Mouse (Mus musculus) neutrophil, adult 5-6 weeks (primary cell): ENCODE data around the gene Sugt1. TPM values are rescaled to one million over a fixed set of nuclear protein-coding genes. Genes with fewer than 3 reads are reported as not detected.

ENCODE experiments used
- ATAC-seq: fragments of 151-379, 151-347 bp; 2 replicates; pipeline ENCODE4 v1.8.0; 2017; ENCODE audit warnings: mild to moderate bottlenecking, moderate TSS enrichment; ENCODE audit not compliant: insufficient number of reproducible peaks, poor library complexity, low FRiP score, severe bottlenecking; ENCODE audit errors: extremely low read depth
- total RNA-seq: library from RNA; stranded (forward); fragments of 200-1000 nt; gene quantifications from 2 replicates; pipeline ENCODE4 v1.2.3, GENCODE M21; 2017

The Sugt1 gene
- 48.2 and 101 TPM in 2 replicates for total RNA-seq

DNA sequence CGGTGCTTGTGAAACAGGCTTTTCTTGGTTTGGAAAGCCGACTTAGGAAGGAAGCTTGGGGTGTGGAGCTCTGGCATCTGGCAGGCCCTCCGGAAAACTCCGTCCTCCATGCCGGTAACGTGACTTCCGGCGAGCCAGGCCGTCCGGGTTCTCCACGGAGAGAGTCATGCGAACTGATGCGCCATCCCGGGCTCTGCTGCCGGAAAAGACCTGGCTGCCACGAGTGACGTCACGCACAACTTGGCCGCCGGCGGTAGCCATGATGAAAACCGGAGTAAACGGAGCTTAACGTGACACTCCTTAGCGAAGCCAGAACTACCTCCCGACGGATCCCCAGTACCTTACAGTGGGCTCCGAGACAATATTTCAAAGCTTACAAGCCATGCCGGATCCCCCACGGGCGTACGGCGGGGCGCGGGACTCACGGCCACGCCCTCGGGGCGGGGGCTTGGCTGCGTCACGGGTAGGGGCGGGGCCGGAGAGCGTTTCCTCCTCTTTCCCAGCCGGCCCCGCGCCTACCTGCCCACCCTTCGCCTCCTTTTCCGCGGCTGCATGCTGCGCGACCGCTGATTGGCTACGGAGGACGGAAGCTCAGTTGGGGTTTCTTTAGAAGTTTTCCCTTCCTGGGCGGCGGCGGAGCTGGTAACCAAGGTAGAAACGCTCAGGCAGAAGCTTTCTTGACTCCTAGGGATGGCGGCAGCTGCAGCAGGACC, at the start of gene Sugt1:
Gene Sugt1 (plus strand): TSS at position 553 of the 713 bp plus-strand sequence.
- ATAC-seq: peak; percentile 96

DNA sequence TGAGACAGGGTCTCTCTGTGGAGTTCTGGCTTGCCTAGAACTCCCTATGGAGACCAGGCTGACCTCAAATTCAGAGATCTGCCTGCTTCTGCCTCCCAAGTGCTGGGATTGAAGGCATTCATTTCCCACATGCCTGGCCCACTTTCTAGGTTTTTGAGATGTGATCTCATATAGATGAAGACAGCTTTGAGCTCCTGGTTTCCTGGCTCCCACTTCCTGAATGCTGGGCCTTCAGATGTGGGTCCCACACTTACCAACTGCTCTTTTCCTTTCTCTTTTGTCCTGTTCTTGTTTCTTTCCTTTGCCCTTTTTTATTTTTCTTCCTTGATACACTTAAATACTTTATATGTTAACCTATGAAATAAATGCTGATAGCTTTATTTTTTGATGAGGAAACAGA, 49.6 kb upstream of the Sugt1 start:
- no peak for ATAC-seq

DNA sequence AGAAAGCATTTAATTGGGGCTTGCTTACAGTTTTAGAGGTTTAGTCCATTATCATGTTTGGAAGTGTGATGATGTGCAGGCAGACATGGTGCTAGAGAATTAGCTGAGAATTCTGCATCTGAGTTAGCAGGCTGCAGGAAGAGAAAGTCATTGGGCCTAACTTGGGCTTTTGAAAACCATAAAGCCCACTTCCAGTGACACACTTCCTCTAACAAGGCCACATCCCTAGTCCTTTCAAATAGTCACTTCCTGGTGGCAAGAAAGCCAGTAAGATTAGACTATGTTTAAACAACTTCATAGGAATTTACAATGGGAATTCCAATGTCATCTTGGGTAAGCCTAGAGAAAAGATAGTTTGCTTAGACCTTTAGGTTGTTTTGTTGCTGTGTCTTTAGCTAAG, 45.9 kb upstream of the Sugt1 start:
- ATAC-seq: no peak

DNA sequence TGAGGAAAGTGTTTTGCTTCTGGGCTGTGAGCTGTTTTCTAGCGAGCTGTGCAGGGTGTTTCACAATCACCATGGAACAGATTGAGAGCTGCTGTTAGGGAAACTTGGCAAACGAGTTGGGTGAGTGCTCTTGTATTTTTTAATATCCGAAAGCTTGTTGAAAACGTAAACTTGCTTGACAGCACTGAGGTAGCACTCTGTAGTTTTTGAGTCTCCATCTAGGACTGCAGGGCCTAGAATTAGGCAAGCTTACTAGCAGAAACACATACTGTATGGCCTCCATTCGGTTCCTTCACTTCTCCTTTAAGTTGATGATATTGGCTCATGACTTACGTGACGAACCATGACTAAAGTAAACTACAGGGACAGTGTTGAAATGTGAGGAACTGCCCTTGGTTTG, 38.1 kb upstream of the Sugt1 start:
- ATAC-seq: peak; percentile 96

DNA sequence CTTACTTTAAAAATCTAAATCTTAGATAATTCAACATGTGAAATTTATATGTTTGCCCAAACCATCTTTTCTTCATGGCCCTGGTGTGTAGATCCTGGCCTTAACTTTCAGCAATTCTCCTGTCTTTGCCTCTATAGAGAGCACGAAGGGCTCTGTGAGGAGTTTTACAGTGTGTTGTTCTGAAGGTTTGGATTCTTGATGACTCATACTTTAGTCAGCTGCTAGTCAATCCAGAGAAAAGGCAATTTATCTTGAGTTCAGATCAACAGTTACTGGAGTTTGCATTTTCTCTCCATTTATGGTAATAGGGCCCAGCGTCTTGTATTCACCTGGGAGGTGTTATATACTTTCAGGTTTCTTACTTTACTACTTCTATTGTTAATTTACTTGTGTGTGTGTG, 35.6 kb upstream of the Sugt1 start:
- no peak for ATAC-seq

DNA sequence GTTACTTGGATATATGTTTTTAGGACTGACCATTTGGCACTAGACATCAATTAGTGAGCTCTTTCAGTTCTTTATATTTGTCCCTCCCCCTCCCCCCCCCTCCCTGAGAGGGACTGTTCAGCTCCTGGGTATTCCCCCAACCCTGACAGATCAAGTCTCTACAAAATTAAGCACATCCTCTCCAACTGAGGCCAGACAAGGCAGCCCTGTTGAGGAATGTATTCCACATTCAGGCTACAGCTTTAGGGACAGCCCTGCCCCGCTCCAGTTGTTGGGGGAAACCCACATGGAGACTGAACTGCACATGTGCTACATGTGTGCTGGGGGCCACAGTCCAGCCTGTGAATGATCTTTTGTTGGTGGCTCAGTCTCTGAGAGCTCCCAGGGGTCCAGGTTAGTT, 34.6 kb upstream of the Sugt1 start:
- ATAC-seq: no peak

DNA sequence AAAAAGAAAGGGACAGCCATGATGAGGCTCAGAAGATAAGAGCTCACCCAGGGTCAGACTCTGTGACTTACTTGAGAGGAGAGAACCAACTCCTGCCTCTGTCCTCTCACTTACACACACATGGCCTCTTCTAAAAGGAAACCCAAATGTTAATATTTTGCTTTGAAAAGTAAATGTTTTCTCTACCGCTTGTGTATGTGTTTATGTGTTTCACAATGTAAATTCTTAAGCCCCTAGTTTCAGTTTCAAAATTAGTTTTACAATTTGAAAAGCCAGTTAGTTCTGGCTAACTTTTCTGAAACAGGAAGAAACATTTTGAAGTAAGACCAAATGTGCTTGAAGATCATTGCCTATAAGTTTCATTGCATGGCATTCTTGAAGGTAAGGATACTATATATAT, 29.7 kb upstream of the Sugt1 start:
- no peak for ATAC-seq

DNA sequence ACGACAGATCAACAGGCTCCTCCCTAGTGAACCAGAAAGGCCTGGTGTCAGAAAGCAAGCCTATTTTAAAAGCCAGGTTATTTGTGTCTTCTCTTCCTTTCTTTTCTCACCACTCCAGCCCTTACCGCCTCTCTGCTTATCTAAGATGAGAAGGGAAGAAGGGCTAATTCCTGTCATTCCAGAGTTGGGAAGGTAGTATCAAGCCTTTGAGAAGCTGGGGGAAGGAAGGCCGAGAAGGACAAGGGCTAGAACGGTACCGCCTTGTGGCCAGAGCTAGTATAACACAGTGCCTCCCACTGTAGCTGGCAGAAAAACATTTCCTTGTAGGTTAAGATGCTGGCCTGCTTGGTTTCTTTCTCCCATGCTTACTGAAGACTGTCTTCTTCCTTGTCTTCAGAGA, 24.7 kb upstream of the Sugt1 start:
- ATAC-seq: peak; percentile 79

DNA sequence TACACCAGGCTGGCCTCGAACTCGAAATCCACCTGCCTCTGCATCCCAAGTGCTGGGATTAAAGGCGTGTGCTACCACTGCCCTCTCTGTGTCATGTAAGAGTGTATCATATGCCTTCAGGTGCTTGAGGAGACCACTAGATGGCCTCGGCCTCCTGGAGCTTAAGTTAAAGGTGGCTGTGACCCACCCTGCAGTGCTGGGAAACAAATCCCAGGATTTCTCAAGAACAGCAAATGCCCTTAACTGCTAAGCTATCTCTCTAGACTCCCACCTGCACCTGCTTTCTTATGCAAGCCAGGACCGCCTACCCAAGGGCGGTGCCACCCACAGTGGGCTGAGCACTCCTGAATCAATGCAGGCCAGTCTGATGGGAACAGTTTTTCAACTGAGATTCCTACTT, 22.7 kb upstream of the Sugt1 start:
- ATAC-seq: no peak

DNA sequence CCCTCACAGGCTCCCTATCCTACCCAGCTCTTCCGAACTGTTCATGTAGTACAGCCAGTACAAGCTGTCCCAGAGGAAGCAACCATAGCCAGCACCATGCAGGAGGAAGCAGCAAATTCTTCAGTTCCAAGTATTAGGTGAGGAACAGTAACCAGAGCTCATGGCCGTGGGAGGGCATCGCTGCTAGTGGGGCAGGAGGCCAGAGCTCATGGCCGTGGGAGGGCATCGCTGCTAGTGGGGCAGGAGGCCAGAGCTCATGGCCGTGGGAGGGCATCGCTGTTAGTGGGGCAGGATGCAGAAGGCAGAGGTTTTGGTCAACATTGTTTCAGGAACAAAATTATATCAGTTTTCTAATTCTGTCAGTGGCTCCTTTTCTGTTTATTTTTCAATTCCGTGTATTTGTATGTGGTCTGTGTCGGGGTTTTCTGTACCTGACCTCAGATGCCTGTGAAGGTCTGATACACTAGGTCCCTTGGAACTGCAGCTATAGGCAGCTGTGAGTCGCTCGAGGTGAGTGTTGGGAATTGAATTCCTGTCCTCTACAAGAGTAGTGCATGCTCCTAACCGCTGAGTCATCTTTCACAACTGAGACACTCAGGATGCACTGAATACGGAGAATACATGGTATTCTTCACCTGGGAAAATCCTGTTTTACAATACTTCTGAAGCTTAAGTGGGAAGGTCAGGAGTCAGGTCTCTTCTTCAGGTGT, 13.9 kb upstream of the Sugt1 start:
- no peak for ATAC-seq

DNA sequence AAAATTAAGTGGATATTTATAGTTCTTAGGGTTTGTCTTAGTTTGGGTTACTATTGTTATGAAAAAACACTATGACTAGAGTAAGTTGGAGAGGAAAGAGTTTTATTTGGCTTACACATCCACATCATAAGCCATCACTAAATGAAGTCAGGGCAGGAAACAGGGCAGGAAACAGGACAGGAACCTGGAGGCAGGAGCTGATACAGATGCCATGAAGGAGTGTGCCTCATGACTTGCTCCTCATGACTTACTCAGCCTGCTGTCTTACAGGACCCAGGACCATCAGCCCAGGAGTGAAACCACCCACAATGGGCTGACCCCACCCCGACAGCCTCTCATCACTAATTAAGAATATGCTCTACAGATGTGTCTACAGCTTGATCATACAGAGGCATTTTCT, 13.1 kb upstream of the Sugt1 start:
- no peak for ATAC-seq

DNA sequence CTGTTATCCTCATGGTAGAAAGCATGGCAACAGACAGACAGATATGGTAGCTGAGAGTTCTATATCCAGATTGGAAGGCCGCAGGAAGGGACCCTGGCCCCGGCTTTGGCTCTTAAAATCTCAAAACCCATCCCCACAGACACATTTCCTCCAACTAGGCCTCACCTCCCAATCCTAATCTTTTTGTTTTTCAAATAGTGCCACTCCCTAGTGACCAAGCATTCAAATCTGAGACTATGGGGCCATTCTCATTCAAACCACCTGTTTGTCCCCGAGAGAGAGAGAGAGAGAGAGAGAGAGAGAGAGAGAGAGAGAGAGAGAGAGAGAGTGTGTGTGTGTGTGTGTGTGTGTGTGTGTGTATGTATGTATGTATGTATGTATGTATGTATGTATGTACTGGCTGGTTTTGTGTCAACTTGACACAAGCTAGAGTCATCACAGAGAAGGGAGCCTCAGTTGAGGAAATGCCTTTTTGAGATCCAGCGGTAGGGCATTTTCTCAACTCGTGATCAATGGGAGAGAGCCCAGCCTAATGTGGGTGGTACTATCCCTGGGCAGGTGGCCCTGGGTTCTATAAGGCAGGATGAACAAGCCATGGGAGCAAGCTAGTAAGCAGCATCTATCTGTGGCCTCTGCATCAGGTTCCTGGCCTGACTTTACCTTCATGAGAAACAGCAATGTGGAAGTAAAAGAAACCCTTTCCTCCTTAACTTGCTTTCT, 3.8 kb upstream of the Sugt1 start:
- ATAC-seq: no peak

DNA sequence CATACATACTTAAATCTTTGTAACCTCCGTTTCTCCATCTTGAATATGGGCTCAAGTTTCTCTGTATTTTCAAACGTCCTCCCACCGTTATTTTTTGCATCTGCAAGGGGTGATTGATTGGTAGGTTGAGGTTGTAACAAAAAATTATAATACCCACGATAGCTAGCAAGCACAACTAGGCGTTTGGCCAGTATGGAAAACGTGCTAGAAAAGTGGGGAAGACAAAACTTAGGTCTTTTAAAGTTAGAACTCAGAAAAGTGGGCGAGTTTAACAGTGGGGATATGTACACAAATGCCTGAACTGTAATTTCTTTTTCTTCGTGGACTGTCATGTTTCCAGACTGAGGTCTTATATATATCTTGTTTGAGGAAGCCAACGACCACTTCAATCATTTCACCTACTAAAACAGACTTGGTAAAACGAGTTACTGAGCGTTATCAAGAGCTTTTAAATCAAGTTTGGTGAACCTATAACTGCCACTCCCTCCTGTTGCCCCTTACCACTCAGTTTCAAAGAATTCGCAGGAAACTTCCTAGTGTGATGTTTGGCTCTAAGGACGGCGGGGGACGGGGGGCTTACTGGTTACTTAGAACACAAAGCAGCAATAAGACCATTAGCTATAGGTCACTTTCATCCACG, 872 bp upstream of the Sugt1 start:
- no peak for ATAC-seq

DNA sequence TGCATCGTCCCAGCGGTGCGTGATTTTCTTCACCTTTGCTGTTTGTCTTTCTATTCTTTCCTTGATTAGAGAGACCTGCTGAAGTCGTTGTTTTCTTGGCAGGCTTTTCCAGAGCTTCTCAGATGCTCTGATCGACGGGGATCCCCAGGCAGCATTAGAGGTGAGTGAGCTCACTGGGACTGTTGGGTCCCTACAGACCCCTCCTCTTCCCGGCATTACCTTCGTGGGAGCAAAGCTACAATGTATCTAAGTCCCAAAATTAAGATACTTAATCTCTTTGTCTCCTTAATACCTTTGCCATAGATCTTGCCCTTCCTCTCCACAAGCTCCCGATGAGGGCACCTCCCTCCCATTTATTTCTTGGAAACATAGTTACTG, 350 bp downstream of the Sugt1 start:
- ATAC-seq: no peak

DNA sequence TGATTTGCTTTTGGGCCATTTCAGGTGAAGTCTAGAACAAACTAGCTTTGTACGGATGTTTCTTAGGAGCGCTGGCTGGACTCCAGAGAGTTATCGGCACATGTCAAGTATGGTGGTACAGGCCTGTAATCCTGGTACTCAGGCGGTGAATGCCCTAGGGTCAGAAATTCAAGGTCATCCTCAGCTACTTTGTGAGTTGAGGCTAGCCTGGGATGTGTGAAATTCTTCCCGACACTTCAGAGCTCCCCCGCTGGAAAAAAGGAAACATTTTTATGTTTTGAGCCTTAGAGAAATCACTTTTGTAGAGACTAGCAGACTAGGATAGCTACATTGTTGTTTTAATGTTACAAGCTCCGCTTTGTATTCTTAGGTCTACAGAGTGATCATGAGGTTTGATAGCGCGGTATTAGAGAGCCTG, 1.1 kb downstream of the Sugt1 start:
- ATAC-seq: no peak

DNA sequence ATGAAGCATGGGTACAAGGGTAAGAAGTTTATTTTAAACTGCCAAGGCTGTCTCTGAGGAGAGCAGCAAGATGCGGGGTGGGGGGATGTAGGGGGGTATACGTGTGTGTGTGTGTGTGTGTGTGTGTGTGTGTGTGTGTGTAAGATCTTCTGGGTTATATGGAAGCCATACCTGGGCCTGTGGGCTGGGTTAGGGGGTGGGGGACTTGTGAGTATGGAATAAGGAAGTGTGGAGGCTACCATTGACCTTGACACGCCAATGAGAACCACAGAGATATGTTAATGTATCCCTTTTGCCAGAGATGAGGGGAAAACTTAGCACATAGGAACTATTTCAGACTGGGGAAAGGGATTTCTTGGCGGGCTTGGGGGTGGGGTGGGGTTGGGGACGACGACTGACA, 1.9 kb downstream of the Sugt1 start:
- ATAC-seq: no peak

DNA sequence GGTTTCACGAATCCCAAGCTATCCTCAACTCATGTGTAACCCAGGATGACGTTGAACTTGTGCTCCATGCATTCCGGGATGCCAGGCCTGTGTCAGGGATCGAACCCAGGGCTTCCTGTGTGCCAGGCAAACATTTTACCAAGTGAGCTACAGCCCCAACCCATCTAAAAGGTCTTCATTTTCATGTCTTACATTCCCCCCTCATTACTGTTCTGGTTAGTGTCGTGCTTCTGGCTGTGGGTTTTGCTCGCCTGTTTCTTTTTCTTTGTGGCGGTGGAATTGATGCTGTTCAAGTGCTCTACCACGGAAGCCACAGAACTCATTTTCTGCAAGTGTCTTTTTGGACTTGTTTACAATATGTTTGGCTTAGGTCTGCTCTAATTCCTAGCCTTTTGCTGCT, 3.4 kb downstream of the Sugt1 start:
- no peak for ATAC-seq

DNA sequence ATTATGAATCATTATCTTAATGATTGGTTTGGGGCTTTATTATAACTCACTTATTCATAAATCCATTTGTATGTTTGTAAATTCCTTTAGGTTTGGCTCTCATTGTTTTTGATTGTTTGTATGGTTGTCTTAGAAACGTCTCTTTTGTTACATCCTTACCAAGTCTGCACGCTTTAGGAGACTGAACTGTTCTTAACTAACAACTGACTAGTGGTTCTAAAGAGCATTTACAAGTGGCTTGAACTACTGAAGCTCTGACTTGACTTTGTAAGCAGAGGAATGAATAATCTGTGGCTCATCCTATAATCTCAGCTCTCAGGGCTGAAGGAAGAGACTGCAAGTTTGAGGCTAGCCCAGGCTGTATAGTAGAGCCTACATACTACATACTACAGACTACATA, 4.1 kb downstream of the Sugt1 start:
- no peak for ATAC-seq

DNA sequence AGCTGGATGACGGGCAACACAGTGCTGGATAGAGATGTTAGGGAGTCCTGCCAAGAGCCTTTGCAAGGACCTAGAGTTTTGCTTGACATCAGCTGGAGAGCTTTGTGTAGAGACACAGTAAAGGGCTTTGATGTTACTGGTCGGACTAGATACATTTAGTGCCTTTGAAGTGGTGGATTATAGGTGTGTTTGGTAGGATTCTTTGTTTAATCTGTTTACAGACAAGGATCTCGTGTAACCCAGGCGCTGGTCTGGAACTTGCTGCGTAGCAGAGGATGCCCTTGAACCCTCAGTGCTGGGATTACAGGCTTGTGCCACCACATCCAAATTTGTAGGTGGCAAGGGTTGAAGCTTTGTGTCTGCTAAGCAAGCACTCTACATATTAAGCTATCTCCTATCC, 6.6 kb downstream of the Sugt1 start:
- no peak for ATAC-seq

DNA sequence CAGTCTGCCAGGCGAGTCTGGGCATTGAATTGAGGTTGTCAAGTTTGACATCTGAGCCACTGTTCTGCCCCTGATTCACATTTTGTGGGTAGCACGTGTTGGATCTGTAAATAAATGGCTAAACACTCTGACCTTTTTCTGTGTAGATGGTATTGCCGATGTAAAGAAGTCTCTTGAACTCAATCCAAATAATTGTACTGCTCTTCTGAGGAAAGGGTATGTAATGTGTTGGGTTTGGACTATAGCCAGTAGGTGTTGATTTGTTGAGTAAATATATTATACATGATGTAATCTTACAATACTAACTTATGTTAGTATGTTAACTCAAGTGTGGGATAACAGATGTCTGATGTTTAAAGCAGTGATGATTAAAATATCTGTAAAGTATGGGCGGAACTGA, 9.1 kb downstream of the Sugt1 start:
- no peak for ATAC-seq
